Mouse (Mus musculus) ES-E14 (cell line): ENCODE results near the gene Ostm1. TPM values are rescaled to one million over a fixed set of nuclear protein-coding genes. Genes with fewer than 3 reads are reported as not detected.

Source experiments
- DNase-seq: peaks from one replicate; pipeline ENCODE4 v3.0.0-alpha.2; 2013; ENCODE audit warnings: low read depth, low spot score
- H3K27ac ChIP-seq: 2 replicates; pipeline ENCODE4 v1.5.1; 2012; ENCODE audit warnings: low read depth, mild to moderate bottlenecking, low read length, moderate library complexity, mixed read lengths; ENCODE audit not compliant: poor library complexity, insufficient read depth, severe bottlenecking
- H3K36me3 ChIP-seq: 2 replicates; pipeline ENCODE4 v1.6.1; 2012; ENCODE audit warnings: mild to moderate bottlenecking, low read length, moderate library complexity, mixed read lengths; ENCODE audit not compliant: control insufficient read depth, poor library complexity, insufficient read depth, severe bottlenecking
- H3K4me1 ChIP-seq, 2 experiments: fragments of 150-350 bp in 1 of 2; sonication (generic) in 1 of 2; 2 replicates each; pipeline ENCODE4 v1.6.1; 2012; ENCODE audit warnings: low read length in 2 of 2, mild to moderate bottlenecking in 1 of 2, mixed read lengths in 1 of 2; ENCODE audit not compliant: control insufficient read depth in 2 of 2, insufficient read depth in 2 of 2, poor library complexity in 1 of 2
- H3K4me3 ChIP-seq, 2 experiments: fragments of 150-350 bp in 1 of 2; sonication (generic) in 1 of 2; 2 replicates each; pipeline ENCODE4 v1.5.1; 2012; ENCODE audit warnings: low read length in 2 of 2, low read depth in 1 of 2, mild to moderate bottlenecking in 1 of 2, mixed read lengths in 1 of 2; ENCODE audit not compliant: insufficient read depth in 1 of 2, poor library complexity in 1 of 2, severe bottlenecking in 1 of 2
- H3K9ac ChIP-seq: 2 replicates; pipeline ENCODE4 v1.6.1; 2012; ENCODE audit warnings: low read depth, mild to moderate bottlenecking, low read length, mixed read lengths; ENCODE audit not compliant: poor library complexity, insufficient read depth, severe bottlenecking
- H3K9me3 ChIP-seq: fragments of 150-350 bp; sonication (generic); 2 replicates; pipeline ENCODE4 v1.6.1; 2012; ENCODE audit warnings: low read depth, mild to moderate bottlenecking, low read length; ENCODE audit not compliant: control insufficient read depth, insufficient read depth
- CHD2 ChIP-seq: IDR thresholded peaks from 2 replicates; pipeline ENCODE4 v1.6.1; 2014; ENCODE audit warnings: mild to moderate bottlenecking, low read depth, low read length, inconsistent platforms
- HCFC1 ChIP-seq: IDR thresholded peaks from 2 replicates; pipeline ENCODE4 v1.6.1; 2012; ENCODE audit warnings: low read length, inconsistent platforms, borderline replicate concordance; ENCODE audit not compliant: insufficient read depth
- MAFK ChIP-seq: IDR thresholded peaks from 2 replicates; pipeline ENCODE4 v1.6.1; 2014; ENCODE audit warnings: mild to moderate bottlenecking, low read depth, low read length, inconsistent platforms; ENCODE audit not compliant: insufficient read depth
- ZC3H11A ChIP-seq: IDR thresholded peaks from 2 replicates; pipeline ENCODE4 v1.6.1; 2012; ENCODE audit warnings: low read depth, mild to moderate bottlenecking, inconsistent platforms, low read length, borderline replicate concordance
- ZNF384 ChIP-seq: IDR thresholded peaks from 2 replicates; pipeline ENCODE4 v1.6.1; 2012; ENCODE audit warnings: low read depth, low read length, inconsistent platforms
- in situ Hi-C, 2 experiments: fragments of 600-800 bp; cut with MboI; formaldehyde crosslinking; loops; one replicate each; pipeline ENCODE4 v1.15.1; 2025; ENCODE audit warnings: low sequenced_read_pairs in 2 of 2, inconsistent platforms in 1 of 2; ENCODE audit not compliant: unreplicated experiment in 2 of 2
- total RNA-seq: library from RNA; depleted of rRNA; stranded (reverse); fragments of 300-350 nt; gene quantifications from 2 replicates; pipeline ENCODE4 v1.2.3, GENCODE M21; 2012

Gene Ostm1
- total RNA-seq, 1 experiment = 19.7 TPM

DNA sequence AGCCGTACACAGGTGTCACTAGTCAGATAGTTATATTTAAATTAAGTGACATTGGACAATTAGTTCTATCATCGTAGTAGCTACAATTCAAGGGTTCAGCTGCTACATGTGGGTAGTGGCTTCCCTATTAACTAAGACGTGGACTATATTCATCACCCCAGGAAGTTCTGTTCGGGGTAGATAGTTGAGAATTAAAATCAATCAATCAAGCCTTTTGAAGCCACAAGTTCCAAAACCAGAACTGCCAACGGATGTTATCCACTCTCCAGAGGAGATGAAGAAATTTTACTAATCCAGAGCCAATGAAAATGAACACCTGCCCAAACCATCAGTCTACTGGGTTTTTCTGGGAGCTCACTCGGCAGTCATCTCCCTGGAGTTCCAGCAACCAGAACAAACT lies 94.7 kb downstream of the Ostm1 start:
- TF ChIP-seq ZC3H11A = no peak
- no peak for TF ChIP-seq HCFC1
- no peak for TF ChIP-seq CHD2
- no peak for TF ChIP-seq MAFK
- TF ChIP-seq ZNF384 = no peak
- H3K27ac ChIP-seq = no peak overlapping the region
- peak overlapping the region; percentile 45; the same call in 1 of the 2 replicates for H3K9ac ChIP-seq
- in situ Hi-C loops = no loop called here
- H3K36me3 ChIP-seq = no peaks in the 10 kb centered on the region
- H3K4me1 ChIP-seq = 0 out of 4 replicates have a peak, but pooled peaks cover 0 to 5% of the 10 kb centered on the region in 2 experiments
- H3K4me3 ChIP-seq = peak overlapping the region; percentile 92 to 94
- DNase-seq = no peak
- H3K9me3 ChIP-seq = no peaks in the 10 kb centered on the region

DNA sequence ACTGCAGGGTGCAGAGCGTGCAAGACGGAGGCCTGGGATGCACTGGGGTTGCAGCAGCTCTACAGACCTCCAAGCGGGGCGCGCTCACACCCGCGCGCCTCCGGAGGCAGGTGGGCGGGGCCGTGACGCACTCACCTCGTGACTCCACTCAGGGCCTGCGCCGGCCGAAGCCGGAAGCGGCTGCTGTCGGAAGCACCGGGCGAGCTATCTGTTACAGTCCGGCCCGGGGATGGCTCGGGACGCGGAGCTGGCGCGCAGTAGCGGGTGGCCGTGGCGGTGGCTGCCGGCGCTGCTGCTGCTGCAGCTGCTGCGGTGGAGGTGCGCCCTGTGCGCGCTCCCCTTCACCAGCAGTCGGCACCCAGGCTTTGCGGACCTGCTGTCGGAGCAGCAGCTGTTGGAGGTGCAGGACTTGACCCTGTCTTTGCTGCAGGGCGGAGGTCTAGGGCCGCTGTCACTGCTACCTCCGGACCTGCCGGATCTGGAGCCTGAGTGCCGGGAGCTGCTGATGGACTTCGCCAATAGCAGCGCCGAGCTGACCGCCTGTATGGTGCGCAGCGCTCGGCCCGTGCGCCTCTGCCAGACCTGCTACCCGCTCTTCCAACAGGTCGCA lies 95.2 kb downstream of the Ostm1 start:
- DNase-seq = peak; percentile 80
- peak overlapping the region; percentile 84 for H3K9ac ChIP-seq
- H3K4me3 ChIP-seq = peak overlapping the region; percentile 92 to 94
- no peak for TF ChIP-seq ZNF384
- TF ChIP-seq ZC3H11A = no peak
- TF ChIP-seq CHD2 = no peak
- TF ChIP-seq HCFC1 = no peak; the same call in 1 of the 2 replicates
- TF ChIP-seq MAFK = no peak
- in situ Hi-C loops = no loop called here
- 0 out of 4 replicates have a peak, but pooled peaks cover 0 to 5% of the 10 kb centered on the region in 2 experiments for H3K4me1 ChIP-seq
- no peaks in the 10 kb centered on the region for H3K9me3 ChIP-seq
- no peaks in the 10 kb centered on the region for H3K36me3 ChIP-seq
- no peak overlapping the region for H3K27ac ChIP-seq

DNA sequence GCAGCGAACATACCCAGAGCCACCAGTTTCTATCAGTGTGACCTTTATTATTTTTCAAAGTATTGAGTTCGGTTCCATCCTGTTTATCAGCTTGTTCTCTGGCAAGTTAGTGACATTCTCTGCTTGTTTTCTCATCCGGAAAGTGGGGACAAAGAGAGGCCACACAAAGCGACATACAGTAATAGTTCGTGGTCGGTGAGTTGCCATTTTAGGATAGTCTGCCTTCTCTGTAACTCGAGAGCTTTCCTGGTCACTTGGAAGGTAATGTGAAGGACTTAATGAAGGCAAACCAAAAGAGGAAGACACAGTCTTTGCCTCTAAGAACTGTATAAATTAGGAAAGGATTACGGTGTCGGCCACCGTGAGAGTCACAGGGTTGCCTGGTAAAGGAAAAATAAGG lies 96.0 kb downstream of the Ostm1 start:
- H3K27ac ChIP-seq = no peak overlapping the region
- H3K4me1 ChIP-seq = 0 out of 4 replicates have a peak, but pooled peaks cover 0 to 5% of the 10 kb centered on the region in 2 experiments
- no peak for DNase-seq
- H3K9ac ChIP-seq = peak overlapping the region; percentile 84
- H3K9me3 ChIP-seq = no peaks in the 10 kb centered on the region
- peak overlapping the region; percentile 92 to 94 for H3K4me3 ChIP-seq
- H3K36me3 ChIP-seq = no peaks in the 10 kb centered on the region
- TF ChIP-seq ZC3H11A (no peak), CHD2 (no peak), ZNF384 (no peak), MAFK (no peak), HCFC1 (no peak)
- in situ Hi-C loops = no loop called here

DNA sequence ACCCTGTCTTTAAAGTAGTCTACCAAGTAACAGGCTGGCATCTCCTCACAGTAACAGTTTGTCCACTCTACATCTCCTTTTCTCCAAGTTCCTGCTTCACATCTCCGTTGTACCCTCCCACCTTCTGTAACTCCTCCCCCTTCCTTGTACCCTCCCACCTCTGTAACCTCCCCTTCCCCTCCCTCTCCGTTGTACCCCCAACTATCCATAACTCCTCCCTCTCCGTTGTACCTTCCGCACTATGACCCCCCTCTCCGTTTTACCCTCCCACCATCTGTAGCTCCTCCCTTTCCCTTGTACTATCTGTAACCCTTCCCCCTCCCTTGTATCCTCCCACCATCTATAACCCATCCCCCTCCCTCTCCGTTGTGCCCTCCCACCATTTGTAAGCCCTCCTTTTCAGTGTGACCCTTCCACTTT lies 97.0 kb downstream of the Ostm1 start:
- peak; percentile 84 for DNase-seq
- no peak overlapping the region for H3K4me3 ChIP-seq
- H3K9me3 ChIP-seq = no peaks in the 10 kb centered on the region
- no peak overlapping the region for H3K9ac ChIP-seq
- no peaks in the 10 kb centered on the region for H3K36me3 ChIP-seq
- in situ Hi-C loops = no loop called here
- TF ChIP-seq HCFC1 (no peak), CHD2 (no peak), ZC3H11A (no peak), ZNF384 (no peak), MAFK (no peak)
- 0 out of 4 replicates have a peak, but pooled peaks cover 0 to 5% of the 10 kb centered on the region in 2 experiments for H3K4me1 ChIP-seq
- no peak overlapping the region for H3K27ac ChIP-seq
